Mouse (Mus musculus): Measurements from ENCODE around the gene Ttc7b.
A peak's percentile ranks its signal among the peaks of the same experiment; 100 is the strongest.

Ttc7b gene

DNA sequence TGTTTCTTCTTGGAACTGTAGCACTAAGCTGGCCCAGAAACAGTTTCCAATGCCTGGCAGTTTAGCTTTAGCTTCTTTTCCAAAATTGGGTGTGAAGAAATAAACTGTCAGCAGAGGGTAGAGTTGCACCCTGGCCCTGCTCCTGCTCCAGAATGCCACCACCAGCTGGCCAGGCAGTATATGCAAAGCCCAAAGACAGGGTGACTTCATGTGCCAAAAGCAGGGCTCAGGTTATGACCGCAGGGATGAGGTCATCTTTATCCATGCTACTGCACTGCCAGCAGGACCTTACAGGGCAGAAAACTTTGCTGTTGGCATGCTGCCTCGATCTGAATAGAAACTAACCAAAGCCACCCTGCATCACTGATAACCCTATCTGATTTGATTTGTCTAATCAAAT is 65.2 kb downstream of the Ttc7b start:
- no peak for DNase-seq (ENCODE audit: low spot score in 2 of 2)

DNA sequence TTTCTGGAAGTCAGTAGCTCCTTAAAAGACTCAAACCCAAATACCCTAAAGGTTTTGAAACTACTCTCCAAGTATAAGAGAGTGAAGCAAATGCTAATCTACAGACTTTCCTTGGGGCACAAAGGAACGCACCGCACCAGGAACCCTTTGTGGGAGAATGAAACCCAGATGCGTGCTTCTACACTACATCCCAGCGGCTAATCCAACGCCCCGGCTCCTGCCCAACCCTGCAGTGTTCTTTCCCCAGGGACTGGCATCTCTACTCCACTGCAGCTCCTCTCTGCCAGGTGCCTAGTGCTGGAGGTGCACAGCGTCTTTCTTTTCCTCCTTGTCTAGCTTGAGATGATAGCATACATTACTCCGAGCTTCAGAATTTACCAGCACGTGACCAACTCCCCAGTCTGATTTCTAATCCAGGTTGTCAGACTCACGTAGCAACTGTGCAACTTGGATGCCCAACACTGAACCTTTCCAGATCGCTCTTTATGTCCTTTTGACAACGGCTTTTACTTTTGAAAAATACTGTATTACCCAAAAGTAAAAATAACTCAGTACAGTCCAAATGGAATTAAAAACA is 72.8 kb downstream of the Ttc7b start:
- no peak for DNase-seq (ENCODE audit: low spot score in 2 of 2)

DNA sequence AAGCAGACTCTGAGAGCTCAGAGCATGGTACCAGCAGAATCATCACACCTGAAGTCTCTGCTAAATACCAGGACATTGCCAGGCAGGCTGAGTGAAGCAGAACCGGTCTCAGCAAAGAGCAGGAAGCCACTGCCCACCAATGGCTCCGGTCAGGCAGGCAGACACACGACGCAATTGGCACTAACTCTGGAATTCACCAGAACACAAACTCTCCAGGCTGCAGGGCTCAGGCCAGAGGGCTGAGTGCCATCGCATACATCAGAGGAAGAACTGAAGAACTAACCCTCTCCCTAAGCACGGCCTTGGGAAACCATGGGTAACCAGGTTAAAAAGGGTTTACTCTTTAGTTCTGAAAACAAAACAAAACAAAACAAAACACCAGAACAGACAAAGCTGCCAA is 73.5 kb downstream of the Ttc7b start:
- no peak for DNase-seq (ENCODE audit: low spot score in 2 of 2)

DNA sequence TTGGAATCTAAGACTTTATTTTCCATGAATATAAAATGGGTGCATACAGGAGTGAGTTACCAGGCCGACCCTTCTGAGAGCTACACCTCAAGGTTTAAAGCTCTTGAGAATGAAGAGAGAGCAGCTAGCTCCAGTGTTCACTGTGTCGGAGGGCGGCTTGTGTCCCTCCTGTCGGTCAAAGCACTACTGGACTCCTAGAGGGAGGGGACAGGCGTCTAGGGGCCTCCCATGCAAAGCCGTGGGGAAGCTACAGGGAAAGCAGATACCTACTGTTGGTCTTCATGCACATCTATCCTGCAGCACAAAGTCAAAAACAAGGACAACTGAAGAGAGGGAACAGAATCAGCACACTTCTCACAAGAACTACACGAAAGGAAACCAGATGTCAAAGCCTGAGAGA is 74.9 kb downstream of the Ttc7b start:
- no peak for DNase-seq (ENCODE audit: low spot score in 2 of 2)

DNA sequence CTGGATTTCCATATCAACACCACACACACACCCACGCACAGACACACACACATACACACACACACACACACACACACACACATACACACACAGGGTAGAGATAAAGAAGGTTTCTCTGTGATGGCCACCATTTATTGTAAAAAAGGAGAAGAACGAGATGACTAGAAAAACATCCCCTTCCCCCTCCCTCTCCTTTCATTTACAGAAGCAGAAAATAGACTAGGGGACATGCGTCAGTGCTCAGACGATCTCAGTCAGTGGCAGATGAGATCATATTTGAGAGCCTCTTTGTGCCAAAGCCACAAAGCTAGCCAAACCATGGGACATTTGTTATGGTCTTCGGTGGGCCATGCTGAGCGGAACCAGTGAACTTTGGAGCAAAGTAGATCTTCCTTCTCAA is 75.4 kb downstream of the Ttc7b start:
- no peak for DNase-seq (ENCODE audit: low spot score in 2 of 2)

DNA sequence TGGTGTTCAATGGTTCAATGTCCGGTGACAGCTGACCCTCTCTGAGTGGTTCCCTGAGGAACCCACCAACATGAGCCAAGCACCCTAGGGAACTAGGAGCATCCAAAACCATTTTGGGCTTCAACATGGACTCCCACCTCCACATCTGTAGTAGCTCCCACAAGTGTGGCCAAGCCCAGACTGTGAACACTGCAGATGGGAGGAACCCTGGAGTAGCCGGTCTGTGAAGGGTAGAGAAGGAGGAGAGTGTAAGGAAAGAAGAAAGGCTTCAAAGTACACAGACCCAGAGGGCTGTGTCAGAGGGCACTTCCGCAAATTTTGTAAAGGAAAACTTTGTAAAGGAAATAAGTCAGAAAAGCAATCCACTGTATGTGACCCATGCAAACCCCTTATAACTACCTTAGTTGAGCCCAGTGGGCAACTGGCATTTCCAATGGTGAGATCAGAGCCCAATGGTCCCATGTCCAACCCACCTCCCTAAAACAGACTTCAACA is 75.9 kb downstream of the Ttc7b start:
- no peak for DNase-seq (ENCODE audit: low spot score in 2 of 2)

DNA sequence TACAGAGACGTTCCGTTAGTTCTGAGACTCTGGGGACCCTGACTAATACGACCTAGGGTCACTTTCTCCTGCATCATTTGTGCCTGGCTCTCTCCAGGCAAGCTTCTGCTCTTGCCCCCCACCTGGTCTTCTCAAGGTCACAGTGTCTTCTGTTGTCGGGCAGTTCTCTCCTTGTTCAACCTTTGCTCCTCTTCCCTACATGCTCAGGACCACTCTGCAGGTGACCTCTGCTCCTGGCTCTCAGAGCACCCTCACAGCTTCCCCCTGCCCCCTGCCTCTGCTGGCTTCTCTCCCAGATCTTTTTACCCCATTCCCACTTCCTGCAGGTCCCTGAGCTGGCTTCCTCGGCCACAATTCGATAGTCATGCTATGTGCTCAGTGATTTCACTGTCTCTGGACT is 77.2 kb downstream of the Ttc7b start:
- DNase-seq (ENCODE audit: low spot score in 2 of 2): no peak

DNA sequence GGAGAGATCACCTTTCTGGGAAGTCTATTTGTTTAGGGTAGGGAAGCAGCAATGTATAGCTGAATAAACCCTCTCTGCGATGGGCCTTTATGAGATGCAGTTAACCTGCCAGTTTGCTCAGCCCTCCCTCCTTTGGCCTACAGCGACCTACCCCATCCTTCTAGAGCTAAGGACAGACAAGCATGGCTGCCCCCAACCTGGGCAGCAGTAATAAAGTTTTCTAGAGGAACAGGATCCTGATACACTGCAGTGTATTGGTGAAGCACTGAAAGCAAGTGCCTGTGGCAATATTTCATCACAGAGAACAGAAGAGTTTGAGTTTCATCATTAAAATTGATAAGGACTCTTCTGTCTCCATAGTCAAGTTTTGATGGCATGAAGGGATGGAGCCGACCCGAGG is 79.0 kb downstream of the Ttc7b start:
- no peak for DNase-seq (ENCODE audit: low spot score in 2 of 2)

DNA sequence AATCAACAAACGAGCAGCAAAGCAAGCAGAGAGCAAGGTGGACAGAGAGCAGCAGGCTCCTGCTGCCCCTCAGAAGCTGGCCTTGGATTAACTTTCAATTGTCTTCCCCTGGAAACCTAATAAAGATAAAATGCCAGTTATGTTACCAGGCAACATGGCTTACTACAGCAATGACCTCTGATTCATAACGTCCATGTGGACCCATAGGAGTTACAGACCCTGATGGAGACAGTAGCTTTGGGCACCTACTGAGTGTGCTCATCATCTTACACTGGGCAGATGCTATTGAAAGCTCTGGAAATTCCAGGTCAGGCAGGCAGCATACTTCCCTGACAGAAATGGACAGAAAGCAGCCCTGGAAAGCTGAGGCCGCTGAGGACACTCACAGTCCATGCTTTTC is 80.7 kb downstream of the Ttc7b start:
- no peak for DNase-seq (ENCODE audit: low spot score in 2 of 2)

DNA sequence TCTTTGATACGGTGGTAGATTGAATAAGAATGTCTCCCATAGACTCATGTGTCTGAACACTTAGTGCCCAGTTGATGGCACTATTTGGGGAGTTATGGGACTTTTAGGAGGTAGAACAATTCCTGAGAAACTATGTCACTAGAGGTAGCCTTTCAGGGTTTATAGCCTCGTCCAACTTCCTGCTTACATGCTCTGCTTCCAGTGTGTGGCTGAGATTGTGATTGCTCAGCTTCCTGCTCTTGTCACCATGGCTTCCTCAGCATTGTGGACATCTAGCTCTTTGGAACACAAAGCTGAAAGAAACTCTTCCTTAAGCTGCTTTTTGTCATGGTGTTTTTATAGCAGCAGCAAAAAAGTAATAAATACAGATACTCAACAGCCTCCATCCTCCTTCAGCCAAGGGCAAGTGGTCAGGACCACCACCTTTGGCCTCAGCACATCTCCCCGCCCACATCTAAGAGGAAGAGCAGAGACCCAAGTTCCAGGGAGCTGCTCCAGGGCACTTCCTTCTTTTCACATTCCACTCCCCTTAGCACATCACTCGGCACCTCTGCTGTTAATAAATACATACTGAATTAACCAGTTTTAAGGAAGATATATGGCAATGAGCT is 81.4 kb downstream of the Ttc7b start:
- DNase-seq (ENCODE audit: low spot score in 2 of 2): no peak

DNA sequence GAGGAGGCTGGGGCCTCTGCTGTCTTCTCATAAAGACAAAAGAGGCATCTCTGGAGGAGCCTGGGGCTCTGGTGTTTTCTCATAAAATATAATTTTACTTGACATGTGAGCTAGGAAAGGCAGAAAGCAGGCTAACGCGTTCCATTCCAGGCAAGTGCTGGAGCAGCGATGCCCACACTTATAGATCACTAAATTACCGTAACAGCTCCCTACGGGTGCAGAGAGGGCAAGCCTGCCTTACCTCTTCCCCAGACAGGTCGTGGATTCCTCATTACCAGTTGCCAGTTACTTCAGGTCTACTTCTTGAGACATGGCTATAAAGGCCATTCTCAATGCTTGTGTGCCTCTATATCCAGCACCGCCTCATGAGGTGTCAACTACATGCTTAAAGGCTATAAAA is 82.1 kb downstream of the Ttc7b start:
- DNase-seq (ENCODE audit: low spot score in 2 of 2): no peak

DNA sequence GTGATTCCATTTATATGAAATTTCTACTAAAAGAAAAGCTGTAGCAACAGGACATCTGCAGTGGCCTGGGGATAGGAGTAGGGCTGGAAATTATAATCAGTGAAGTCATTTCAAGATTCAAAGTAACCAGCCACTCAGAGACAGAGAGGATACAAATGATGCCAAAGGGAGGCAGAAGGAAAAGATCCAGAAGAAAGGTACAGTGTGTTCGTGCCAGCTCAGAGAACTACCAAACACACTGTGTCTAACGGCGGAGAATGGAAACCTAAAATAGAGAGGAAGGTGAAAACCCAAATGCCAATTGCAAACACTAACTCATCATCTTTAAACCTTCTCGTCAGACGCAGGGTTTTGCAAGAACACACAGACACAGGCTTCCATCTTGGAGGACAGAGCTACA is 82.8 kb downstream of the Ttc7b start:
- DNase-seq (ENCODE audit: low spot score in 2 of 2): no peak

DNA sequence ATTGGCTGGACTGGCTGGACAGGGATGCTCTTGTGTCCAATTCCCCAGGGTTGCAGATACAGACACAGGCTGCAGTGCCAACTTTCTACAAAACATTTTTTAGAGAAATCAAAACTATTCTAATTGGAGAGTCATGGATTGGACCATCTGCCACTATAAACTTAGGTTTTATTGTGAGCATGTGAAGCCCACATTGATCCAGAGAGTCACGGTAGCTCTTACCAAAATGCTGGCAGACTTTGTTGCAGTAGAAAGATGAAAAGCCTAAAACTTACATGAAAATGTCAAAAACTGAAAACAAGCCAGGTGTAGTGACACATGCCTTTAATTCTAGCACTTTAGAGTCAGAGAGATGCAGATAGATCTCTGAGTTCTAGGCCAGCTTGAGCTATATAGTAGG is 84.9 kb downstream of the Ttc7b start:
- no peak for DNase-seq (ENCODE audit: low spot score in 2 of 2)

DNA sequence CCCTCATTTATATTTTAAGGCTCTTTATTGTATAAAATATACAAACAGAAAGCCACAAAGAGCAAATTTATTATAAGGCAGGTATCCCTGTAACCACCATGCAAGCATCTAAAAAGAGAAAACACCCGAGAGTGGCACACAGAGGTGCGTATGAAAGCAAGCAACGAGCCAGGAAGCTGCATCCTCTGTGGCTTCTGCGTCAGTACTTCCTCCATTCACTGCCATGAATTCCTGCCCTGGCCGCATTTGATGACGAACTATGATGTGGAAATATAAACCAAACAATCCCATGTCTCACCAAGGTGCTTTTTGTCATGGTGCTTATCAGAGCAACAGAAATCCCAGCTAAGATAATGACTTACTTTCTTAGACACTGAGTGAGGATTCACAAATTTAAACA is 88.8 kb downstream of the Ttc7b start:
- DNase-seq (ENCODE audit: low spot score in 2 of 2): no peak

DNA sequence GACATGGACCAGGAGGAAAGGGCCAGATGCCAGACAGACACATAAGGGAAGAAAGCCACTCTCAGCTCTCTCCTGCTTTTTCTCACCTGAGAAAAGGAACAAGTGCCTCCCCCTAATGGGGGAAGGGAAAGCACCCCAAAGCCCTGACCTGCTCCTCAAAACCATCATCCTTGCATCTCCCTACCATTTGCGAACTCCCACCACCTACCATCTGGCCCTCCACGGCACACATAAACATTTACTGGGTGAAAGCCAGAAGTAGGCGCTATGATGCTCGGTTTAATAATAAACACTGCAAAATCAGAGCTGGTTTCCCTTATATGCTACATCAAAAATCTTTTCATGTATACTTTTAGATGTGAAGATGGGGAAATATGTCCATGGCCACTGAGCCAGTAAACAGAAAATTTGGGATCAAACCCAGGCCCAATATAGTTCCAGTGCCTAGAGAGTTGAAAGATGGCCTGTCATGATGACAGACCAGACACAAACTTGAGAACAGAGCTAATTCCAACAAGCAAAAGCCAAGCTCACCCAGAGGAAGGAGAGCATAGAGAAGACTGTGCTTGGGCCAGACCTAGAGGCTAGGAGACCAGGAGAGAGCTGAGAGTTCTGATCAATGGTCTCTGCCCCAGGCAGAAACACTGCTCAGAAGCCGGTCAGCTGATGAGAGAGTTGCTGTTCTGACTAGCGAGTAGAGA is 91.1 kb downstream of the Ttc7b start:
- no peak for DNase-seq (ENCODE audit: low spot score in 2 of 2)

DNA sequence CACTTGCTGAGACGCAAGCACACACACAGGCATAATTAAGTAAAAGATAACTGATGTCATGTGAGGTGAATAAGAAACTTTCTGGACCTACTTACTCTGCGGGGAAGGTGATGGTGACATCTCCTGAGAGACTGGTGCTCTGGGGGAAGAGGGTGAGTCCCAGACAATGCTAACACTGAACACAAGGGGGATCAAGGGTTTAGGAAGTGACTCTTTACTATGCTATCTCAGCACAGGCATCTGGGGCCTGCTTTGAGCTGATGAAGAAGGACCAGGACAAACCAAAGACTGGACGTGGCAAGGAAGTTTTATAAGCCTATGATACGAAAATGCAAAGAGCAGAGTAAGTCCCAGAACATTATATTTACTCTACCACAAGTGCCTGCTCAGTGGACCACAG is 92.4 kb downstream of the Ttc7b start:
- DNase-seq (ENCODE audit: low spot score in 2 of 2): no peak

DNA sequence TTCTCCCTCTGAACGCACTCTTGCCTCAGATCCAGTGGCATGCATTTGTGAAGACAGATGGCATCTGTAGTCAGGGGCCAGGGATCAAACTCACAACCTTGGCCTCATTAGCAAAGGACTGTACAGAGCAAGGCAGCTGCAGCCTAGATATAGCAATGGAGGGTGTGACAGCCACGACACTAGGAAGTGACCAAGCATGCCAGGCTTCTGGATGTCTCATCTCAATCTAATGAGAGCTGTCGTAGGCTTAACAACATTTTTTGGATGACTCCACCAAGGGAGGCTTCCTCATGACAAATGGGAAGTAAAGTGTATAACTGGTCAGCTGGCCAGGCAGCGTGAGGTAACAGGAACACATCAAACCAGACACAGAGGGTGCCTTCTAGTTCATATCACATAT is 94.4 kb downstream of the Ttc7b start:
- no peak for DNase-seq (ENCODE audit: low spot score in 2 of 2)

DNA sequence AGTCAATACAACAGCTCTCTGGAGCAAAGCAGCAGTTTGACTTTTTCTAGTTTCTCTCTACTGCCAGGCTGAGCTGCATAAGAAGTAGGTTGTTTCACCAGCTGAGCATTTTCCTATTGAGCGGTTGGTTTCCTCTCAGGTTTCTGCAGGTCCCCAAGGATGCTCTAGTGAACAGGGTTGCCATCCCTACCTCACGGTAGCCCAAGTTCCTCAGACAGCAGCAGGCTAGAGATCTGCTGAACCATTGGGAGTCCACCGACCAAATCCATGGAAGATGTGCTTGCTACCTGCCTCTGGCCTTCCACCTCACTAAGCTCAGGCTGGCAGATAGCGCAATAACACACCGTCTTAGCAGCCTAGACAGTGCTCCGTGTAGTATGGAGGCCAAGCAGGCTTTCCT is 95.6 kb downstream of the Ttc7b start:
- DNase-seq (ENCODE audit: low spot score in 2 of 2): no peak

DNA sequence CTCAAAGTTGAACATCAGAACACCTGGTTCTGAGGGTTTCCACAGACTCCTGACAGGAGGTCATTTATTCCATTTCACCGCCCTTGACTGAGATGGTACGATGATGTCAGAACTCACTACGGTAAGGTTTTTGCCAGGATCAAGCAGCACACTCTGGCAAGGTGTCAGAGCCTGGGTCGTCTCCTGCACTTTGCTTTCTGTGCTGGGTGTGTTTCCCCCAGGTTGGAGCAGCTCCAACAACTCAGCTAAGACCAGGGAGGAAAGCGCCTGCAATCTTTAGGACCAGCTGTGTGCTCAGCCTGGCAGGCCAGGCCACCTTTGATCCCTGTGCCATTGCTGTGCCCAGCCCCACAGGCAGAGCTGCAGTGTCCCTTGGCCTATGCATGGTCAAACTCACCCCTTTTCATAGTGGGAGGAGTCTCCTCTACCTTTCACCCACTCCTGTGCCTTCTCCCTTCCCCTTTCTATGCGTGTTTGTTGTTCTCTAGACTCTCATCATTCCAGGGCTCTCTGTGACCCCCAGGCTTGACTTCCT is 98.3 kb downstream of the Ttc7b start:
- DNase-seq (ENCODE audit: low spot score in 2 of 2): no peak

DNA sequence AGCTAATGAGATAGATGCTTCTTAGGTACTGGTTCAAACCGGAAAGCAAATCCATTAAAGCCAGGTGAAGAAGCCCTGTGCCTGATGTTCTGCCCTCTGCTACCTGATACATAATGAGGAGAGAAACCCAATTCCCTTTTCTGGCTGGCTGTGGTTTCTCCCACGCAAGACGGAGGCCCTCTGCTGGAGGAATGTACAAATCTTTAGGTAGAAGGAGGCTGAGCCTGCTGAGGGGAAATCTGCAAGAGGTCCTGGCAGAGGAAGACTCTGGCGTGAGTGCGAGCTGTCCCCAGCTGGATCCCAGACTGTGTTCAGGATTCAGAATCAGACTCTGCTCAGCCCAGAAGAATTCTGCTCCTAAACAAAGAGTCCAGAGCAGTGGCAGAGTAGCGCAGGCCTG is 99.1 kb downstream of the Ttc7b start:
- DNase-seq (ENCODE audit: low spot score in 2 of 2): peak; percentile 19 to 62

DNA sequence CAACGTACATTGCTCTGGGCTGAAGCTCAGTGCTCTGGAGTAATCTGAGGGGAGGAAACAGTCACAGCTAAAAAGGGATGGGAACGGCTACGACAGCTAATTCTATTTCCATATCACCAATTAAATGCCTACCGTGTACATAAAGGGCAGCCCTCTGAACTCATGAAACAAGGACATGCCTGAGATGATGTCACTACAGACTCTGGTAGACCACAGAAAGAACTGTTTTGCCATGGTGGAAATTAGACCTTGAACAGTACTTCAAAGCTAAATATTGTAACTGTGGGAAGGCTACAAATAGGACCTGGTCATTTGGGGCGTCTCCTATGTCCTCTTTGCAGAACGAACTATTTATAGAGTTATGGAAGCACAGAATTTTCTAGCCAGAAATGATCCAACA is 99.7 kb downstream of the Ttc7b start:
- no peak for DNase-seq (ENCODE audit: low spot score in 2 of 2)

DNA sequence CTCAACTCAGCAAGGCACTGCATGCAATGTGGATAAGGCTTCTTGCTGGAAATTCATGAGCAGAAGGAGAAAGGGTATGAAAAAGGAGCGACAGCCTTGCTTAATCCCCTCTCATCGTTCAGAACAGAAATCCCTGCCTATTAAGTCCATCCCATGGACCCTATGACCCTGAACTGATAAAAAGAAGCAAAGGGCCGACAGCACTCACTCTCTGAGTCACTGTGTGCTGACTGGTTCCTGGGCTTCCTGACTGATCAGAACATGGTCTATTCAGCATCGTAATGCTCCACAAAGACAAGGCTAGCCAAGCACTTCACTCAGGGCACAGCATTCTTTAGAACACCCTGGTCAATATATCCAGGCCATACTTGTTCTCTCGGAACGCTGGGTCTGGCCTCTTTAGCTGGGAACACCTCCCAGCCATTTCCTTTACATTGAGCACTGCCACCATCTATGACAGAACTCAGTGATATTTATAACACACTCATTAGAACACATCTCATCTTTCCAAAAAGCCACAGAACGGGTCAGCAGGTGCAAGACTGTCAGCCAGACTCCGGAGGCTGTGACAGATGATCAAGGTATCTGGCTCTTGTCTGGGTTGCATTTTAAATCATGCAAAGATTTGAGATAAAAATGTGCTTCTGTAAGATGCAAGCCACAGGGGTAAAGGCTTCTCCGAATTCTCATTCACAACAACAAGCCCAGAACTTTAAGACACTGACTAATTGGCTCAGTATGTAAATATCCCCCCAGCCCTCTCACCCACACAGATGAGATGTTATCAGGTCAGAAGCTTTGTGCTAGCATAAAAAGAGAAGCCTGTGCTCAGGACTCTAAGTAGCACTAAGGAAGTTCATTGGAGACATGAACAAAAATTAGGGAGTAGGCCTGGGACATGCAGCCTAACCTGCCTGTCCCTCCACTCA is 100.4 kb downstream of the Ttc7b start:
- DNase-seq (ENCODE audit: low spot score in 2 of 2): no peak

Data from thymus, postnatal 10 days (tissue).